In the genomic region with DNA sequence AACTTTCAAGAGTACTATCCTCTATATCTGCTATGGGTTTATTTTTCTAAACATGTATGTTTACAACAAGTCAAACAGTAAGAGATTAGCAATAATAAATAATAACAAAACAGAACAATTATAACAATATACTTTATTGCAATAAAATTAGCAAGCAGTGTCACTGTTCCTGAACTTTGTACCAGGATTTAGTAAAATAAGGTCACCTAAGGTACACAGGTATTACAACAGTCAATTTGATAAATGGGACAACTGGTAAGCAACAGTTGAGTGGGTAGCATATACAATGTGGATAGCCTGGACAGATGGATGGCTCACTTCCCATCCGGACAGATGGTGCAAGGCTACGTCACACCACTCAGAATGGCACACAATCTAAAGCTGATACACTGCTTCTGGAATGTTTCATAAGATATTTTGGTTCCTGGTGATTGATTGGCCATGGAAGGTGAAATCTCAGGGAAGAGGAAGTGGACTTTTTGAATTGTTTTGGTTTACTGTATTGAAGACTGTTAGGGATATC, we compare ENCODE assay signal across 19 mouse cellular contexts. TPM values are rescaled to one million over a fixed set of nuclear protein-coding genes. Genes with fewer than 3 reads are reported as not detected.
DNase-seq lines count a peak whose midpoint lies in the region; ATAC-seq and TF ChIP-seq lines count a peak whose summit lies in the region.
"Had no signal": no experiment of that assay in that cellular context is flagged by ENCODE, and none has a peak within 500 bp of the region (broad histone marks: within the 10 kb centered on the region; RNA-seq: fewer than 3 reads in every experiment).

No protein-coding gene starts in this region.

- H3K27me3 ChIP-seq in forebrain, embryonic 14.5 days (replicated peaks; ENCODE audit: control insufficient read depth, insufficient read depth, low read length) = no peaks in the 10 kb centered on the region
- no peaks in the 10 kb centered on the region for H3K27me3 ChIP-seq in forebrain, embryonic 13.5 days
- H3K27me3 ChIP-seq: CH12.LX; hindbrain, embryonic 12.5 days; limb, embryonic 13.5 days; midbrain, embryonic 12.5 days; stomach, embryonic 15.5 days had no signal

- H3K4me2 ChIP-seq in forebrain, embryonic 14.5 days (ENCODE audit: low read length) = no peak overlapping the region
- no peak overlapping the region for H3K4me2 ChIP-seq in forebrain, embryonic 13.5 days
- H3K4me2 ChIP-seq: hindbrain, embryonic 12.5 days; limb, embryonic 13.5 days; midbrain, embryonic 12.5 days; stomach, embryonic 15.5 days had no signal

- H3K4me1 ChIP-seq in forebrain, embryonic 14.5 days (ENCODE audit: control insufficient read depth, insufficient read depth, low read length) = peaks cover 12% of the 10 kb centered on the region
- peaks cover 41% of the 10 kb centered on the region for H3K4me1 ChIP-seq in forebrain, embryonic 13.5 days

- WGBS in forebrain, embryonic 14.5 days = 77% methylated on average over 2 of the region's 2 CpGs
- 89% methylated on average over 2 of the region's 2 CpGs for WGBS in forebrain, embryonic 13.5 days

- no peak for TF ChIP-seq CTCF in layer of hippocampus, adult 2 months (conservative IDR thresholded peaks at IDR 0.05)
- TF ChIP-seq CTCF in brain, embryonic 14.5 days (IDR thresholded peaks at IDR 0.05; ENCODE audit: borderline replicate concordance, extremely low read depth, insufficient read depth, insufficient read length) = no peak

- H3K36me3 ChIP-seq in forebrain, embryonic 14.5 days (ENCODE audit: control insufficient read depth, insufficient read depth, low read length) = peaks cover 4% of the 10 kb centered on the region; the same call in 1 of the 2 replicates
- H3K36me3 ChIP-seq in forebrain, embryonic 13.5 days (ENCODE audit: poor library complexity, severe bottlenecking) = peaks cover 20% of the 10 kb centered on the region
- H3K36me3 ChIP-seq: stomach, embryonic 15.5 days had no signal

- no peak overlapping the region for H3K27ac ChIP-seq in forebrain, embryonic 14.5 days (ENCODE audit: low read depth, low read length)
- H3K27ac ChIP-seq in forebrain, embryonic 13.5 days = no peak overlapping the region
- peak overlapping the region; percentile 60 for H3K27ac ChIP-seq in layer of hippocampus, adult 2 months
- H3K27ac ChIP-seq: hindbrain, embryonic 12.5 days; limb, embryonic 13.5 days; midbrain, embryonic 12.5 days; stomach, embryonic 15.5 days had no signal

- H3K4me3 ChIP-seq in forebrain, embryonic 14.5 days (ENCODE audit: low read depth, low read length) = no peak overlapping the region
- no peak overlapping the region for H3K4me3 ChIP-seq in forebrain, embryonic 13.5 days
- H3K4me3 ChIP-seq in layer of hippocampus, adult 2 months = no peak overlapping the region
- H3K4me3 ChIP-seq: hindbrain, embryonic 12.5 days; limb, embryonic 13.5 days; midbrain, embryonic 12.5 days; stomach, embryonic 15.5 days had no signal

- H3K9me3 ChIP-seq in forebrain, embryonic 14.5 days (replicated peaks; ENCODE audit: control insufficient read depth, low read length) = no peaks in the 10 kb centered on the region
- no peaks in the 10 kb centered on the region for H3K9me3 ChIP-seq in forebrain, embryonic 13.5 days (replicated peaks)
- H3K9me3 ChIP-seq: hindbrain, embryonic 12.5 days; limb, embryonic 13.5 days; midbrain, embryonic 12.5 days; stomach, embryonic 15.5 days had no signal

- peak; percentile 67 for DNase-seq in forebrain, embryonic 14.5 days (ENCODE audit: low spot score)
- DNase-seq in layer of hippocampus, adult 2 months (ENCODE audit: low spot score in 2 of 2) = peak in 1 of 2 experiments; percentile 67
- no peak for DNase-seq in layer of hippocampus, postnatal 10 days (ENCODE audit: low spot score in 2 of 2)
- peak; percentile 67 for DNase-seq in brain, embryonic 14.5 days (ENCODE audit: low read depth)
- DNase-seq in cerebellum, postnatal 14 days = peak; percentile 65 to 84
- no peak for DNase-seq in kidney, postnatal 25 days
- no peak for DNase-seq in left cerebral cortex, adult 8-10 months (ENCODE audit: low spot score in 2 of 2)
- DNase-seq: adrenal gland, postnatal 10 days; kidney, postnatal 10 days; lung, adult 18-20 months; lung, postnatal 36 days; thymus, postnatal 4 days had no signal

- no peak overlapping the region for H3K9ac ChIP-seq in forebrain, embryonic 14.5 days (ENCODE audit: low read length)
- no peak overlapping the region for H3K9ac ChIP-seq in forebrain, embryonic 13.5 days
- H3K9ac ChIP-seq: hindbrain, embryonic 12.5 days; limb, embryonic 13.5 days; midbrain, embryonic 12.5 days; stomach, embryonic 15.5 days had no signal

- TF ChIP-seq POLR2A in brain, embryonic 14.5 days (IDR thresholded peaks at IDR 0.05; ENCODE audit: borderline replicate concordance, extremely low read depth, insufficient read depth, insufficient read length, poor library complexity, severe bottlenecking) = no peak

- no peak; the same call in 1 of the 2 replicates for ATAC-seq in forebrain, embryonic 14.5 days
- ATAC-seq in forebrain, embryonic 13.5 days = no peak
- ATAC-seq: intestine, postnatal 0 days had no signal

RNA-seq across cellular contexts. Expression of gene Nuak1, which starts 59.1 kb away (rescaled TPM):
- polyA plus RNA-seq in forebrain, embryonic 14.5 days (2014; fragmentation: Nextera tagmentation; extraction: Ambion mirVana) = 12.6 and 12.9 TPM in 2 replicates
- polyA plus RNA-seq in forebrain, embryonic 13.5 days (2015; fragmentation: Nextera tagmentation; extraction: Ambion mirVana) = 5.3 and 7.4 TPM in 2 replicates
- 10 to 100 TPM; 47.9 to 51.4 TPM for total RNA-seq in layer of hippocampus, adult 2 months (2021)
- 10 to 100 TPM; 45.2 to 54.6 TPM for total RNA-seq in layer of hippocampus, postnatal 10 days (2021)
- 52.9 and 54.8 TPM in 2 replicates for polyA plus RNA-seq in brain, embryonic 14.5 days (2012; rRNA removed)
- 10 to 100 TPM; 53.0 to 67.6 (median 60.4) TPM for total RNA-seq in left cerebral cortex, adult 8-10 months (2022)

Comparison
In these comparisons a context has a peak if more than half of its experiments do, and no peak if none do; other contexts are left out.
1. DNase-seq: peak in forebrain, embryonic 14.5 days (single experiment), brain, embryonic 14.5 days (single experiment) and cerebellum, postnatal 14 days (2 of 2); none in layer of hippocampus, postnatal 10 days (0 of 2), kidney, postnatal 25 days (0 of 2) and left cerebral cortex, adult 8-10 months (0 of 2).